Mouse (Mus musculus) C2C12 (cell line): ENCODE measurements around the gene Rhebl1.

Experiments used
- CEBPB ChIP-seq: IDR thresholded peaks from one replicate; pipeline ENCODE4 v1.6.1; 2011; ENCODE audit warnings: low read depth, mild to moderate bottlenecking, control low read depth, moderate library complexity
- CTCF ChIP-seq: IDR thresholded peaks from one replicate; pipeline ENCODE4 v1.5.1; 2011; ENCODE audit not compliant: control insufficient read depth, insufficient read depth, insufficient read length
- MAX ChIP-seq: IDR thresholded peaks from one replicate; pipeline ENCODE4 v1.6.1; 2011; ENCODE audit warnings: mild to moderate bottlenecking, control low read depth
- MYOD1 ChIP-seq: IDR thresholded peaks from one replicate; pipeline ENCODE4 v1.6.1; 2011; ENCODE audit warnings: low read depth; ENCODE audit not compliant: control insufficient read depth, insufficient read length
- MYOG ChIP-seq: IDR thresholded peaks from one replicate; pipeline ENCODE4 v1.6.1; 2011; ENCODE audit not compliant: control insufficient read depth, insufficient read length; ENCODE audit errors: extremely low read depth
- USF1 ChIP-seq: IDR thresholded peaks from one replicate; pipeline ENCODE4 v1.6.1; 2011; ENCODE audit warnings: low read depth, mild to moderate bottlenecking, control low read depth, moderate library complexity

- TF ChIP-seq MAX (no peak), CTCF (no peak), USF1 (no peak), CEBPB (no peak), MYOG (no peak), MYOD1 (no peak)
Observed at GRCm38 (mm10) chr15:98916016-98916415, 21.7 kb upstream of the Rhebl1 start.
